Mouse (Mus musculus): ENCODE data around the gene Fam19a3.
"Not testable (repeated sequence)": the region's sequence is repeated elsewhere in the genome, so short reads cannot be mapped to it uniquely, and the experiment has no call there.

Fam19a3 gene

GRCm38 (mm10) chr3:104758406-104758805 lies 23.2 kb downstream of the Fam19a3 start:
- DNase-seq = peak; percentile 20

- not testable (repeated sequence) for DNase-seq
Observed at GRCm38 (mm10) chr3:104752845-104753244, 28.8 kb downstream of the Fam19a3 start.

- no peak for DNase-seq
Observed at GRCm38 (mm10) chr3:104743864-104744263, 37.8 kb downstream of the Fam19a3 start.

- DNase-seq = no peak
Observed at GRCm38 (mm10) chr3:104743161-104743560, 38.5 kb downstream of the Fam19a3 start.

DNA sequence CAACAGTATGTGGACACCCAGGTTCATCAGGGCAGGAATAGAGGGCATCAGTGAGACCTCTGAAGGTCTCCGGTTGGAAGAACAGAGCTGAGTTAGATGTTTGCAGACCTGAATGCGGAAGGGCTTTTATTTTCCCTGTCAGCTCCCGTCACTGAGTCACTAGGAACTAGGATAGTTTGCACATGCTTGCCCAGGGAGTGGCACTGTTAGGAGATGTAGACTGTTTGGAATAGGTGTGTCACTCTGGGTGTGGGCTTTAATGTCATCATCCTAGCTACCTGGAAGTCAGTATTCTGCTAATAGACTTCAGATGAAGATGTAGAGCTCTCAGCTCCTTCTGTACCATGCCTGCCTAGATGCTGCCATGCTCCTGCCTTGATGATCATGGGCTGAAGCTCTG lies 39.7 kb downstream of the Fam19a3 start:
- no peak for DNase-seq

DNA sequence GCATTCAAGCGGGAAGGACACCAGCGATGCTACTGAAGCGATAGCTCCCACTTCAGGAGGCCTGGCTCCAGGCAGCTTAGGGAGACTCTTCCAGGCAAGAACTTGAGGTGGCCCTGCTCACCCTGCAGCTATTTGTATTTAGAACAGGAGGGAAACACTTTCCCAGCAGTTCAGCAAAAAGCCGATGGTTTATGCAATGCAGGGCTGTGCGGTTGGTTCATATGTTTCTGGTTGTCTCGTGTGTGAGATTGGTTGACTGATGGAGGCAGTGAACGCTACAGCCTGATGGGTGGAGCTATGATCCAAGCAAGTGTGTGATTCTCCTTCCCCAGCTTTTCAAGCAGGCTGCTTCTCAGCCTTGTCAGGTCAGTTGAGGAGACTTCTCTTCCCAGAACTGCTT lies 47.0 kb downstream of the Fam19a3 start:
- DNase-seq = no peak

DNA sequence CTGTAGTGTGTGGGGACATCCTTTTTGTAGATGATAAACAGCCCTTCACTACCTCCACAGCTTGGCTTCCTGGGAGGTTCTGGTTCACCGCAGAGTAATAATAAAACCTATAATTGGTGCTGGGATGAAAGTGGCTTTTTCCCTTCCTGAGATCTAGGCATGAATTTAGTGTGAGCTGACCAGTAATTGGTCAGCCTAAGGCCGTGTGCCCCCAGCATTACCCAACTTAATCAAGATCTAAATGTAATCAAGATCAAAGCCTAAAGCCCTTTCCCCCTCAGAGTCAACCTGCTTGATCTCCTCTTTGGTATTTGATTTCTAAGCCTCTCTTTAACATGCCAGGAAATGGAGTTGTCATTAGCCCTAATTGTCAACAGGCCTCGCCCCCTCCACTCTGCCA lies 48.7 kb downstream of the Fam19a3 start:
- DNase-seq = no peak

DNA sequence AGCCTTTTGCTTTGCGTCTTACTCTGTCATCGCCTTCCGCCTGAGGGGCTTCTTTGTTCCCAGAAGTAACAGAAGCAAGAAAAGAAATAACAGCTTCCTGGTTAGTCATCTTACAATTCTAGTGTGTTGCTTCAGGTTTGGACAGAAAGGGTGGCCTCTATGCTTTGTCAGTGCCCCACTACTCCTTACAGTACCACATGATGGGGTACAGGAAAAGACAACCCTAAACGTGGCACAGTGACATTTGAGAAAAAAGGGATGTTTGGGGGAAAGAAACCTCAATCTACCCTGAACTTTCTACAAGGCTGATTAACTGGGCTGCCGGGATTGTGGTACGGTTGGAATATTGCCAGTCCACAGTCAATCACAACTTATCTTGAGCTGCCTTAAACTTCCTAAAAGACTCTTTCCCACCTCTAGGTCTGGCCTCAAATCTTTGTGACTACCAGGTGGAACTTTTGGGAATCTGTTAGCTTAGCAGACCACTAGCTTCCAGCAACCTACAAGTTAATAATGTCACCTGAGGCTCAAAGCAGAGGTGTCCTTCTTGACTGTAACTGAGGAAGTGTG lies 52.3 kb downstream of the Fam19a3 start:
- no peak for DNase-seq

All from kidney, adult 11 months (tissue).